8 mouse cellular contexts compared by ENCODE assay signal in genomic region chr3:30226928-30227370, GRCm38 (mm10).
DNase-seq lines count a peak whose midpoint lies in the region; ATAC-seq and TF ChIP-seq lines count a peak whose summit lies in the region.

No protein-coding gene starts in this region.

- no peak overlapping the region for H3K4me3 ChIP-seq in gastrocnemius, adult 2 months
- H3K4me3 ChIP-seq in forebrain, embryonic 14.5 days (ENCODE audit: low read depth, low read length) = no peak overlapping the region
- no peak overlapping the region for H3K4me3 ChIP-seq in midbrain, embryonic 16.5 days (ENCODE audit: low read depth, low read length)

- H3K9ac ChIP-seq in forebrain, embryonic 14.5 days (ENCODE audit: low read length) = no peak overlapping the region
- H3K9ac ChIP-seq in midbrain, embryonic 16.5 days (ENCODE audit: low read depth, low read length) = no peak overlapping the region

- WGBS in forebrain, embryonic 14.5 days = 6% methylated on average over 11 of the region's 13 CpGs
- 21% methylated on average over 13 of the region's 13 CpGs for WGBS in midbrain, embryonic 16.5 days

- H3K4me1 ChIP-seq in forebrain, embryonic 14.5 days (ENCODE audit: control insufficient read depth, insufficient read depth, low read length) = peaks cover 15% of the 10 kb centered on the region
- peaks cover 7% of the 10 kb centered on the region for H3K4me1 ChIP-seq in midbrain, embryonic 16.5 days (ENCODE audit: control insufficient read depth, insufficient read depth, low read length)

- H3K27me3 ChIP-seq in forebrain, embryonic 14.5 days (replicated peaks; ENCODE audit: control insufficient read depth, insufficient read depth, low read length) = peaks cover 9% of the 10 kb centered on the region; the same call in 1 of the 2 replicates
- peaks cover 3% of the 10 kb centered on the region for H3K27me3 ChIP-seq in midbrain, embryonic 16.5 days (ENCODE audit: control insufficient read depth, insufficient read depth, low read depth, low read length)

- peak; percentile 93 for ATAC-seq in forebrain, embryonic 14.5 days
- ATAC-seq in midbrain, embryonic 16.5 days = peak; percentile 86

- no peaks in the 10 kb centered on the region for H3K9me3 ChIP-seq in forebrain, embryonic 14.5 days (replicated peaks; ENCODE audit: control insufficient read depth, low read length)
- H3K9me3 ChIP-seq in midbrain, embryonic 16.5 days (replicated peaks; ENCODE audit: control insufficient read depth, low read length, poor library complexity, severe bottlenecking) = no peaks in the 10 kb centered on the region

- intact Hi-C loops in gastrocnemius, adult 2 months (cut with DNase I) = no loop called here

- DNase-seq in gastrocnemius, adult 2 months = peak; percentile 25
- DNase-seq in gastrocnemius, adult 18-20 months (ENCODE audit: low spot score) = no peak
- peak; percentile 80 for DNase-seq in forebrain, embryonic 14.5 days (ENCODE audit: low spot score)
- DNase-seq in kidney, postnatal 14 days = peak; percentile 75
- DNase-seq in spleen, postnatal 36 days (ENCODE audit: low spot score in 2 of 2) = no peak
- no peak for DNase-seq in c-Kit-positive CD71-positive TER-119-positive erythroid progenitor cells, embryonic 14.5 days (ENCODE audit: low spot score)
- DNase-seq in left cerebral cortex, adult 9 months (ENCODE audit: low spot score in 2 of 2) = no peak

- peak overlapping the region; percentile 18; the same call in 1 of the 2 replicates for H3K4me2 ChIP-seq in forebrain, embryonic 14.5 days (ENCODE audit: low read length)
- H3K4me2 ChIP-seq in midbrain, embryonic 16.5 days (ENCODE audit: low read length) = peak overlapping the region; percentile 7; the same call in 1 of the 2 replicates

- H3K36me3 ChIP-seq in forebrain, embryonic 14.5 days (ENCODE audit: control insufficient read depth, insufficient read depth, low read length) = no peaks in the 10 kb centered on the region
- H3K36me3 ChIP-seq in midbrain, embryonic 16.5 days (ENCODE audit: control insufficient read depth, insufficient read depth, low read length) = no peaks in the 10 kb centered on the region

- no peak for TF ChIP-seq CTCF in gastrocnemius, adult 2 months (IDR thresholded peaks at IDR 0.05)

- H3K27ac ChIP-seq in gastrocnemius, adult 2 months = no peak overlapping the region
- H3K27ac ChIP-seq in forebrain, embryonic 14.5 days (ENCODE audit: low read depth, low read length) = no peak overlapping the region
- no peak overlapping the region for H3K27ac ChIP-seq in midbrain, embryonic 16.5 days (ENCODE audit: low read length)

Comparison
In these comparisons a context has a peak if more than half of its experiments do, and no peak if none do; other contexts are left out.
1. DNase-seq: peak in gastrocnemius, adult 2 months (single experiment), forebrain, embryonic 14.5 days (single experiment) and kidney, postnatal 14 days (single experiment); none in gastrocnemius, adult 18-20 months (single experiment), spleen, postnatal 36 days (0 of 2), c-Kit-positive CD71-positive TER-119-positive erythroid progenitor cells, embryonic 14.5 days (single experiment) and left cerebral cortex, adult 9 months (0 of 2).